Mouse (Mus musculus) C2C12 (cell line): ENCODE data around the gene Ptpre. TPM values are rescaled to one million over a fixed set of nuclear protein-coding genes. Genes with fewer than 3 reads are reported as not detected.

Source experiments
- H3K27me3 ChIP-seq: one replicate; pipeline ENCODE4 v1.6.1; 2011; ENCODE audit not compliant: control insufficient read depth, insufficient read depth, insufficient read length
- H3K36me3 ChIP-seq: one replicate; pipeline ENCODE4 v1.6.1; 2011; ENCODE audit not compliant: control insufficient read depth, insufficient read depth
- H3K4me3 ChIP-seq: one replicate; pipeline ENCODE4 v1.5.1; 2011; ENCODE audit warnings: mild to moderate bottlenecking, control low read depth; ENCODE audit not compliant: poor library complexity, insufficient read depth, severe bottlenecking
- H3K79me2 ChIP-seq: one replicate; pipeline ENCODE4 v1.6.1; 2011; ENCODE audit not compliant: control insufficient read depth, insufficient read depth
- H3K79me3 ChIP-seq: one replicate; pipeline ENCODE4 v1.6.1; 2011; ENCODE audit warnings: low read depth, control low read depth
- H3ac ChIP-seq: one replicate; pipeline ENCODE3; 2011; ENCODE audit warnings: low read depth; ENCODE audit not compliant: control insufficient read depth, insufficient read length
- CEBPB ChIP-seq: IDR thresholded peaks from one replicate; pipeline ENCODE4 v1.6.1; 2011; ENCODE audit warnings: low read depth, mild to moderate bottlenecking, control low read depth, moderate library complexity
- CTCF ChIP-seq: IDR thresholded peaks from one replicate; pipeline ENCODE4 v1.5.1; 2011; ENCODE audit not compliant: control insufficient read depth, insufficient read depth, insufficient read length
- FOSL1 ChIP-seq: IDR thresholded peaks from one replicate; pipeline ENCODE4 v1.8.0; 2011; ENCODE audit warnings: mild to moderate bottlenecking, low read length; ENCODE audit not compliant: poor library complexity, insufficient read depth, severe bottlenecking
- MAX ChIP-seq: IDR thresholded peaks from one replicate; pipeline ENCODE4 v1.6.1; 2011; ENCODE audit warnings: mild to moderate bottlenecking, control low read depth
- MYOD1 ChIP-seq: IDR thresholded peaks from one replicate; pipeline ENCODE4 v1.6.1; 2011; ENCODE audit warnings: low read depth; ENCODE audit not compliant: control insufficient read depth, insufficient read length
- MYOG ChIP-seq: IDR thresholded peaks from one replicate; pipeline ENCODE4 v1.6.1; 2011; ENCODE audit not compliant: control insufficient read depth, insufficient read length; ENCODE audit errors: extremely low read depth
- USF1 ChIP-seq: IDR thresholded peaks from one replicate; pipeline ENCODE4 v1.6.1; 2011; ENCODE audit warnings: low read depth, mild to moderate bottlenecking, control low read depth, moderate library complexity
- polyA plus RNA-seq: library from polyadenylated mRNA; unstranded; fragments of >200 nt; fragmentation: generic; extraction: Trizol; gene quantifications from one replicate; pipeline ENCODE4 v1.2.1, GENCODE M21; 2012; ENCODE audit warnings: missing spikeins

Ptpre gene
- polyA plus RNA-seq, 1 experiment: 1.5 TPM

DNA sequence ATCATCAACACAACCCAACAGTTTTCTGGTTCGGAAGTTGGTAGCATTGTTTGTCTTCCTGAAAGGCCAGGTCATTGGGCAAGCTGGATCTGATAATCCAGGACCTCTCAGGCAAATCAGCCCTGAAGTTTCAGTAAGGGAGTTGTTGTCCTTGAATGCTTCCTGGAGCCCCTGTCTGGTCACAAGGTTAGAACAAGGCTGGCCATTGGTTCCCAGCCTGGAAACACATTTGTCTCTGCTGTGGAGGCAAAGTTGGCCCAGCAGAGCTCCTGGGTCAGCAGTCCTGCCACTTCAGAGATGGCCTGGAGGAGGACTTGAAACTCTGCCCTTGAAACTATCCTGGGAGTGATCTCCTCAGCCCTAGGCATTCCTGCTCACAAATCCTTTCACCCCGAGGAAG is 2.1 kb downstream of the Ptpre start:
- Histone ChIP-seq H3K4me3 (no peak overlapping the region), H3K79me3 (no peaks in the 10 kb centered on the region), H3ac (no peak overlapping the region), H3K27me3 (no peaks in the 10 kb centered on the region), H3K36me3 (no peaks in the 10 kb centered on the region), H3K79me2 (no peaks in the 10 kb centered on the region)
- TF ChIP-seq MYOG: no peak
- no peak for TF ChIP-seq MYOD1
- TF ChIP-seq USF1: no peak
- TF ChIP-seq FOSL1: no peak
- TF ChIP-seq MAX: no peak
- TF ChIP-seq CTCF: no peak
- TF ChIP-seq CEBPB: no peak

DNA sequence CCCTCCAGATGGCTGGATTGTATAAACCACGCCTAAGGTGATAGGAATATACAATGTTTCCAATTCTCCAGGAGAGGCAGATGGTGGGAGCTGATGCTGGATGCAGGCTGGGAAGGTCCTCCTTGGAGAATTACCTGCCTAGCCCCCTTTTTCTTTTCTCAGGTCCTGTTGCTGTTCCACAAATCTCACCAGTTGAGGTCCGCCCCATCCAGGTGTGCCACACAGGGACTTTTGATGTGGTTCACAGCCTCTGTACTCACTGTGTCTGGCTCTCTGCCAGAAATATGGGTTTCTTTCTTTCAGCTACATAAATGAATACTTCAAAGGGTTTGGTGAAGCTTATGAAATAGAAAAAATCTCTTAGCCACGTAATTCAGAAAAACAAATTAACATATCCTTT is 5.0 kb downstream of the Ptpre start:
- no peak overlapping the region for H3ac ChIP-seq
- H3K4me3 ChIP-seq: no peak overlapping the region
- no peaks in the 10 kb centered on the region for H3K36me3 ChIP-seq
- TF ChIP-seq CTCF (no peak), MYOD1 (no peak), MAX (no peak), MYOG (no peak), FOSL1 (no peak), CEBPB (no peak), USF1 (no peak)
- H3K79me2 ChIP-seq: no peaks in the 10 kb centered on the region
- no peaks in the 10 kb centered on the region for H3K79me3 ChIP-seq
- no peaks in the 10 kb centered on the region for H3K27me3 ChIP-seq

DNA sequence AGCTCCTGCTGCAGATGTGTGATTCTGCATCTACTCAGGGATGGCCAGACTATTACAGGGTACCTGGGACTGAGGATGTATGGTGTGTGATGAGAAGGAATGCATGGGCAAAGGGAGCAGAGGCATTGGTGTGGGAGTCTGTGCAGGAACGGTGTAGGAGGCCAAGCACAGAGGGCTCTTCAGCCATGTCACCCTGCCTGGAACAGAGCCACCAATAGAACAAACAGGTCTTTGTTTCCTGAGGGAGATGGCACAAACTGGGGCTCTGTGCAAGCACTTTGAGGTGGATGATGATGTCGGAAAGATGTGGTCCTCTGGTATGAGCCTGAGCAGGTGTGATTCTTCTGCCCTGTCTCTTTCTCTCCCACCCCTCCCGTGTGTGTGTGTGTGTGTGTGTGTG is 5.8 kb downstream of the Ptpre start:
- Histone ChIP-seq H3K79me3 (no peaks in the 10 kb centered on the region), H3ac (no peak overlapping the region), H3K79me2 (no peaks in the 10 kb centered on the region), H3K27me3 (no peaks in the 10 kb centered on the region), H3K36me3 (no peaks in the 10 kb centered on the region), H3K4me3 (no peak overlapping the region)
- TF ChIP-seq MYOG (no peak), CEBPB (no peak), MYOD1 (no peak), FOSL1 (no peak), MAX (no peak), USF1 (no peak), CTCF (no peak)

DNA sequence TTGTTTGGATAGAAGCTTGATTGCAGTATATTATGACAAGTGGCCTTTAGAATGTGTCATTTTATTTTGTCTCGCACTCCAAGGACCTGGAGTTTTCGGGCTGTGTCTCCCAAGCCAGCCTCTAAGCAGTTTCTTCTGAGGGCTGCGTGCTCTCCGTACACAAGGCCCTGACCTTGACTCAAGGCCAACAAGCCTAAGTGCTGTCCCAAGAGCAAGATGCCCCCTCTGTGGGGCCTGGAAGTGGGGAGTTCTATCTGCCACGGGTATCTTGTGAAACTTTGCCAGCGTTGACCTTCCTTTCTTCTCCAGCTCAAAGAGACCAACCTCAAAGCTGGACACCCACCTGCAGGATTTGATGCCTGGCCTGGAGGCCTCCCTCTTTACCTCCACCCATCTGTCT is 7.0 kb downstream of the Ptpre start:
- no peaks in the 10 kb centered on the region for H3K79me3 ChIP-seq
- H3K4me3 ChIP-seq: no peak overlapping the region
- TF ChIP-seq MYOG: no peak
- no peak for TF ChIP-seq CTCF
- no peak for TF ChIP-seq MAX
- TF ChIP-seq FOSL1: no peak
- no peak for TF ChIP-seq CEBPB
- TF ChIP-seq USF1: no peak
- no peaks in the 10 kb centered on the region for H3K27me3 ChIP-seq
- H3K36me3 ChIP-seq: no peaks in the 10 kb centered on the region
- H3K79me2 ChIP-seq: no peaks in the 10 kb centered on the region
- H3ac ChIP-seq: no peak overlapping the region

DNA sequence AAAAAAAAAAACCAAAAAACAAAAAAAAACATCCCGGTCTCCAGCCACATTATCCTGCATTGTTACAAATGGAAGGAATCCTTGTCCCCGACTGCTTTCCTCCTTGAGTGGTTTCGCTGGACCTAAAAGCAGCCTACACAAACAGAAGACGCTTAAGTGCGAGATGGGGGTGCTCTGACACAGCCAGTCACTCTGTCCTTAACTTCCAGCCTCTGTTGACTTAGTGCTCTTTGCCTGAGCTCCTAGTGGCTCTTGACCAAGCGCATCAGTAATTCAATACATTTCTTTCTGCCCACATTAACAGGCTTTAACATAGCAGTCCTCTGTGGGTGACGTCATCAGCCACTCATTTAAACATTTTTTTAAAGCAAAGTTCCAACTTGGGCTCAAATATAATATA is 8.7 kb downstream of the Ptpre start:
- no peak overlapping the region for H3K4me3 ChIP-seq
- no peaks in the 10 kb centered on the region for H3K79me2 ChIP-seq
- no peaks in the 10 kb centered on the region for H3K79me3 ChIP-seq
- H3K36me3 ChIP-seq: no peaks in the 10 kb centered on the region
- H3ac ChIP-seq: no peak overlapping the region
- no peaks in the 10 kb centered on the region for H3K27me3 ChIP-seq
- TF ChIP-seq USF1 (no peak), CTCF (no peak), MAX (no peak), FOSL1 (no peak), MYOD1 (no peak), CEBPB (no peak), MYOG (no peak)

DNA sequence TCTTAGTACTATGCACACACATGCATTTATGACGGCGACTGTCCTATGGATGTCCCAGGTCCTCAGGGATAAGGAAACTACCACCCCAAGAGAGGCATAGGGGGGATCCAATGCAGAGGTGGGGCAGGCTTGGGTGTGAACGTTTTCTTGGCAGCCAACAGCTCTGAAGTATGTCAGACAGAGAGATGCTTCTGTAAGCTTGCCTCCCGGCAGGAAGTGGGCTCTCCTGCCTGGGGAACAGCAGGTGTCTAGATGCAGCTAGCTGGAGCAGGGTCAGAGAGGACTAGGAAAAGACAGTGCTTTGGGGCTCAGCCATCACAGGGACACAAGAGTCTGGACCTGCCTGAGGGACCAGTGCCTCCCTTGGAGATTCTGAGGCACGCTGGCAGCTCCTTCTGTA is 9.2 kb downstream of the Ptpre start:
- Histone ChIP-seq H3K27me3 (no peaks in the 10 kb centered on the region), H3K79me3 (no peaks in the 10 kb centered on the region), H3K79me2 (no peaks in the 10 kb centered on the region), H3K4me3 (no peak overlapping the region), H3K36me3 (no peaks in the 10 kb centered on the region), H3ac (no peak overlapping the region)
- no peak for TF ChIP-seq MAX
- no peak for TF ChIP-seq MYOG
- no peak for TF ChIP-seq USF1
- TF ChIP-seq FOSL1: no peak
- TF ChIP-seq CEBPB: no peak
- TF ChIP-seq CTCF: no peak
- TF ChIP-seq MYOD1: no peak
